Mouse (Mus musculus): ENCODE results near the gene Cpa4. TPM values are rescaled to one million over a fixed set of nuclear protein-coding genes. Genes with fewer than 3 reads are reported as not detected.
A peak's percentile ranks its signal among the peaks of the same experiment; 100 is the strongest.

Cpa4 gene
- 2.5 TPM in 2 replicates for polyA plus RNA-seq (2014; fragmentation: Nextera tagmentation; extraction: Ambion mirVana)

DNA sequence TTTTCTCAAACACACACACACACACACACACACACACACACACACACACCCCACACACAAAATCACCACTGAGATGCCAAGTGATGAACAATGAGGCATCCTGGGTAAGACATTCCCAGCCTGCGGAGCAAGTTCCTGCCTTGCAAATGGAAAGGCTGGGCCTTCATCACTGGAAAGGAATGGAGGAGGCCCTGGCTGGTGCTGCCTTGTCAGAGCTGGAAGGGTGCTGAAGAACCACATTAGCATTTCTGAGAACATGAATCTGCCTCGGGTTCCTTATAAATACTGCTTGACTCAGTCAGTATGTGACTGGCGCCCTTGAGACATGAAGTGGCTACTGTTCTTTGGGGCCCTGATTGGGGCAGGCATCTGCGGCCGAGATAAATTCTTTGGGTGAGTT, at the start of gene Cpa4:
TSS of gene Cpa4 (plus strand) at position 301 of the 400 bp plus-strand sequence.
- 0 out of 4 replicates have a peak within 1 kb of the TSS, but pooled peaks of 1 of the 2 experiments have one; percentile 20 for H3K27ac ChIP-seq (replicated peaks in 1 of 2; ENCODE audit: control insufficient read depth in 1 of 2, insufficient read depth in 1 of 2, low read depth in 2 of 2, low read length in 2 of 2)

DNA sequence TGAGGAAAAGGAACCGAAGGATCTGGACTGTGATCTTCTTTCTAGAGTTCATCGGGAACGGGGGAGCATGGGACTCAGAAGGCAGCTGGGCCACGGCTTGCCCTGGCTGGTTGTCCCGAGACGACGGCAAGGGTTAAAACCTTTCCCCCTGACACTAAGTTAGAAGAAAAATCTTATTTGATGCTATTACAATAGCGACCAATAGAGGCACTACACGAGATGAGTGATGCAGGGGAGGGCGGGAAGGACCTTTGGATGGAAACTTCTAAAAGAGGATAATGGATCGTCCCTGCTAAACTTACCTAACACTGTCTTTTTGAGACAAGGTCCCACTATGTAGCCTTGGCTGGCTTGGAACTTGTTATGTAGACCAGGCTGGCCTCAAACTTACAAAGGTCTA, 47.8 kb upstream of the Cpa4 start:
- Histone ChIP-seq H3K4me3 (ENCODE audit: control insufficient read depth in 1 of 2, insufficient read depth in 1 of 2, low read depth in 1 of 2, low read length in 2 of 2) (no peak overlapping the region), H3K9ac (ENCODE audit: low read length) (no peak overlapping the region), H3K27me3 (ENCODE audit: control insufficient read depth, insufficient read depth, low read length) (no peaks in the 10 kb centered on the region), H3K9me3 (ENCODE audit: control insufficient read depth, low read length) (no peaks in the 10 kb centered on the region), H3K27ac (replicated peaks in 1 of 2; ENCODE audit: control insufficient read depth in 1 of 2, insufficient read depth in 1 of 2, low read depth in 2 of 2, low read length in 2 of 2) (no peak overlapping the region), H3K4me1 (ENCODE audit: control insufficient read depth in 2 of 2, insufficient read depth in 2 of 2, low read length in 2 of 2) (peaks cover 0 to 7% of the 10 kb centered on the region in 2 experiments; a peak in 3 of 4 replicates), H3K36me3 (ENCODE audit: control insufficient read depth, insufficient read depth, low read length) (no peaks in the 10 kb centered on the region), H3K4me2 (ENCODE audit: low read length) (no peak overlapping the region)
- 60% methylated on average over 11 of the region's 11 CpGs for WGBS
- ATAC-seq (ENCODE audit: insufficient number of reproducible peaks, insufficient read depth, low FRiP score, low read depth) = no peak

More for the DNA sequence above, at the start of gene Cpa4:
- 53% methylated on average over 5 of the region's 5 CpGs for WGBS
- H3K27me3 ChIP-seq (ENCODE audit: control insufficient read depth, insufficient read depth, low read length) = no peaks in the 10 kb centered on the region
- H3K9me3 ChIP-seq (ENCODE audit: control insufficient read depth, low read length) = no peaks in the 10 kb centered on the region
- H3K36me3 ChIP-seq (ENCODE audit: control insufficient read depth, insufficient read depth, low read length) = no peaks in the 10 kb centered on the region
- H3K4me1 ChIP-seq (ENCODE audit: control insufficient read depth in 2 of 2, insufficient read depth in 2 of 2, low read length in 2 of 2) = peaks cover 27 to 31% of the 10 kb centered on the region in 2 experiments
- H3K4me2 ChIP-seq (ENCODE audit: low read length) = no peak within 1 kb of the TSS
- no peak within 1 kb of the TSS for H3K9ac ChIP-seq (ENCODE audit: low read length)
- ATAC-seq (ENCODE audit: insufficient number of reproducible peaks, insufficient read depth, low FRiP score, low read depth) = no peak
- no peak within 1 kb of the TSS for H3K4me3 ChIP-seq (ENCODE audit: control insufficient read depth in 1 of 2, insufficient read depth in 1 of 2, low read depth in 1 of 2, low read length in 2 of 2)

DNA sequence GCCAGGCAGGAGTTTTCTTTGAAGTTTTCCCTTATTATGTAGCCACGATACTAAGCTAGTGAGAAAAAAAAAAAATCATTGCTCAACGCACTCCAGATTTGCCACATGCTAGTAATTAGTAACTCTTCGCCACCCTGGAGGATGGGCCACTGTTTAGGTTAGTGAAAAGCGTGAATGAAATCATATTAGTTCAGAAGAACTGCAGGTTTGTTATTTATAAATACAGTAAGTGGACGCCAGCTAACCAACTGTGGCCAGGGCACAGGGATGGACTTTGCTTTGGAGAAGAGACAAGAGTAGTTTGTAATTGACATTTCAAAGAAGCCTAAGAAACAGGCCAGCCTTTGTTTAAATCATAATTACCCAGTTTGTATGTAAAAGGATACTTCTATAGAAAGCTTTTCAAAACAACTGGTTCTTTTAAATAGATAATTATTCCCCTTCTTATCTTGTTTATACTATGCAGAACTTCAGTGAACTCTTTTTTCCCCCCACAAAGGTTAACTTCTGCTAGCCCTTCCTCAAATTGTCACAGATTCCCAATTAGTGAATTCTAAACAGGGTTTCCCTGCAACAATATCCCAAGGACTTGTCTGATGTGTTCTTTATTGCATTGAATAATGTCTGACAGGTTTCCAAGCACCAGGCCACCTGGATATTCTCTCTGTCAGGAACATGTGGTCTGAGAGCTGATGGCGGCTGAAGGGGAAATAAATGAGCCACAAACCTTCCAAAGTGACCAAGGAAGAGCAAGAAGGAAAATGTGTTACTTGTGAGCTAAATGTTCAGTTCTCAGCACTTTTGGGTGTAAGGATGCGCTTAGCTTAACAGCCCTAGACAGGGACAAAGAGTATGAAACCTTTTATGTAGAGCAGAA, 42.5 kb upstream of the Cpa4 start:
- Histone ChIP-seq H3K4me2 (ENCODE audit: low read length) (no peak overlapping the region), H3K36me3 (ENCODE audit: control insufficient read depth, insufficient read depth, low read length) (no peaks in the 10 kb centered on the region), H3K4me3 (ENCODE audit: control insufficient read depth in 1 of 2, insufficient read depth in 1 of 2, low read depth in 1 of 2, low read length in 2 of 2) (no peak overlapping the region), H3K27ac (replicated peaks in 1 of 2; ENCODE audit: control insufficient read depth in 1 of 2, insufficient read depth in 1 of 2, low read depth in 2 of 2, low read length in 2 of 2) (peak overlapping the region; percentile 78 to 81), H3K9ac (ENCODE audit: low read length) (no peak overlapping the region), H3K9me3 (ENCODE audit: control insufficient read depth, low read length) (no peaks in the 10 kb centered on the region), H3K4me1 (ENCODE audit: control insufficient read depth in 2 of 2, insufficient read depth in 2 of 2, low read length in 2 of 2) (peaks cover 30 to 51% of the 10 kb centered on the region in 2 experiments), H3K27me3 (ENCODE audit: control insufficient read depth, insufficient read depth, low read length) (no peaks in the 10 kb centered on the region)
- 43% methylated on average over 7 of the region's 7 CpGs for WGBS
- ATAC-seq (ENCODE audit: insufficient number of reproducible peaks, insufficient read depth, low FRiP score, low read depth) = no peak

DNA sequence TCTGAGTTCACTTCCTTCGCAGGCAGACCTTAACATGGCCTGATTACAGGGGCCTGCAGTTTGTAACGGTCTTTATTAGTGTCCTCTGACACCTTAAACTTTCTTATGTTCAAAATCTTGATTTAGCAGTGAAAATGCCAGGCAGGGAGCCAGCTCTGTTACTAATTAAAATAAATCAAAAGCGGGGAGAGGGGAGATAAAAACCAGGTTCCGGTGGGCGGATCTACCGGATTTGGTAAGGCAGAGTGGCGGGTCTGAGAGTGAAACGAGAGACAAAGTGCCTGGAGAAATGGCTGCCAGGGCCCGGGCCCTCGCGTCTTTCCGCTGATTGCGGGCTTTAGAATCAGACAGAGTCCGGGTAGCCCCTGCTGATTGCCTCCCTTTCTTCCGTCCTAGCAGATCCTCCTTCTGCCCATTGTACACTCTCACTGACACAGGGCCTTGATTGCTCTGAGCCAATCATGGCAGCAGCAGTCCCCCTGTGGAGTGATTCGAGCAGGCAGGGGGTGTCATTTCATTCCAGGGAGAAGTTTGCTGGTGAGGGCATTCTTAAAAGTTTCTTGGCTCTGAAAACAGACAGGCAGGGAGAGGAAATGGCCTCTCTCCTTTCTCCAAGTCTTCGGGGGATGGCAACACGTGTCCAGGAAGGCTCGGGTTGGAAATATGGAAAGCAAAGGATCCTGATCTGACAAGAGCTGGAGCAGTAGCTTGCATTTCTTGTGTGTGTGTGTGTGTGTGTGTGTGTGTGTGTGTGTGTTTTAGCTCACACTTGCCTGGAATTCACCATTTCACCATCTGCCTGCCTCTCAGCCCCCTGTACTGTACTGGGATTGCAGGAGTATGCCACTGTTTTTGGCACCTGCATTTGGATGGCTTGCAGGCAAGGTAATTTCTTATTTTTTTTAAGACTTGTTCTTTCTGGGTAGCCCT, 41.3 kb upstream of the Cpa4 start:
- Histone ChIP-seq H3K27ac (replicated peaks in 1 of 2; ENCODE audit: control insufficient read depth in 1 of 2, insufficient read depth in 1 of 2, low read depth in 2 of 2, low read length in 2 of 2) (peak overlapping the region; percentile 81 to 85), H3K4me3 (ENCODE audit: control insufficient read depth in 1 of 2, insufficient read depth in 1 of 2, low read depth in 1 of 2, low read length in 2 of 2) (no peak overlapping the region), H3K36me3 (ENCODE audit: control insufficient read depth, insufficient read depth, low read length) (no peaks in the 10 kb centered on the region), H3K9me3 (ENCODE audit: control insufficient read depth, low read length) (no peaks in the 10 kb centered on the region), H3K9ac (ENCODE audit: low read length) (peak overlapping the region; percentile 51), H3K27me3 (ENCODE audit: control insufficient read depth, insufficient read depth, low read length) (no peaks in the 10 kb centered on the region), H3K4me2 (ENCODE audit: low read length) (peak overlapping the region; percentile 37), H3K4me1 (ENCODE audit: control insufficient read depth in 2 of 2, insufficient read depth in 2 of 2, low read length in 2 of 2) (peaks cover 30 to 51% of the 10 kb centered on the region in 2 experiments)
- 26% methylated on average over 19 of the region's 19 CpGs for WGBS
- ATAC-seq (ENCODE audit: insufficient number of reproducible peaks, insufficient read depth, low FRiP score, low read depth) = no peak; the same call in 1 of the 2 replicates

DNA sequence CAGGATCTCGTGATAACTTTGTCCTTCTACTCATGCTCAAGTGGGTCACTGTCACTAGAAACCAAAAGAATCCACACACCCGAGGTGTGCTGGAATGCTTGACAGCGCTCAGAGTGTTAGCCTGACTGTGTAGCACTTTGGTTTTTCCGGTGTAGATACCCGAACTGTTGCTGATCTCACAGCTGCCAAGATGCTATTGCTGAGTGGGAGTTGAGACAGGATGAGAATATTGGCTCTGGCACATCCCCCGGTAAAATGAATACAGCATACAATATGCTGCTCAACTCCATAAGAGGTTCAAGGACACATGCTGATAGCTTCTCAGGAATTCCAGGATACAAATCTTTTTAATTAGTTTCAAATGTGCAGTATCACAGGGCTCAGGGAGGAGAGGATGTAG, 39.4 kb upstream of the Cpa4 start:
- no peaks in the 10 kb centered on the region for H3K9me3 ChIP-seq (ENCODE audit: control insufficient read depth, low read length)
- peak overlapping the region; percentile 9 for H3K4me2 ChIP-seq (ENCODE audit: low read length)
- 6% methylated on average over 6 of the region's 6 CpGs for WGBS
- peak overlapping the region; percentile 51 for H3K9ac ChIP-seq (ENCODE audit: low read length)
- H3K4me1 ChIP-seq (ENCODE audit: control insufficient read depth in 2 of 2, insufficient read depth in 2 of 2, low read length in 2 of 2) = peaks cover 30 to 51% of the 10 kb centered on the region in 2 experiments
- peak overlapping the region; percentile 75 to 81 for H3K27ac ChIP-seq (replicated peaks in 1 of 2; ENCODE audit: control insufficient read depth in 1 of 2, insufficient read depth in 1 of 2, low read depth in 2 of 2, low read length in 2 of 2)
- no peak overlapping the region for H3K4me3 ChIP-seq (ENCODE audit: control insufficient read depth in 1 of 2, insufficient read depth in 1 of 2, low read depth in 1 of 2, low read length in 2 of 2)
- peak; percentile 65 for ATAC-seq (ENCODE audit: insufficient number of reproducible peaks, insufficient read depth, low FRiP score, low read depth)
- H3K27me3 ChIP-seq (ENCODE audit: control insufficient read depth, insufficient read depth, low read length) = no peaks in the 10 kb centered on the region
- H3K36me3 ChIP-seq (ENCODE audit: control insufficient read depth, insufficient read depth, low read length) = no peaks in the 10 kb centered on the region

DNA sequence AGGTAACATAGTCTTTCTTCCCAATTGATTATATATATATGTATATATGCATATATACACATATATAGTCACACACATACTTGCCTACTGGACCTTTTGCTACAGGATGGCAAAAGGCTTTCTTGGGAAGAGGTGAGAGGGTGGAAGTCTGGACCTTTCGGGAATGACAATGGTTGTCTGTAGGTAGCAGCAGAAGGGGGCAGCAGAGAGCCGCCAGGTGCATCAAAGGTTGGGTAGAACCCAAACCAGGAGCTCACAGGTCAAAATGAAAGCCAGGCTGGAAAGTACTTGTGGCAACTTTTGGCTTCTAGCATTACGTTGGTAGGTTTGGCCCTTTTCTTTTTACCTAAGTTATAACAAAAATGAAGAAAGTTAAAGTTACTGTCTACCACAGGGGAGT, 32.8 kb upstream of the Cpa4 start:
- H3K36me3 ChIP-seq (ENCODE audit: control insufficient read depth, insufficient read depth, low read length) = no peaks in the 10 kb centered on the region
- H3K27ac ChIP-seq (replicated peaks in 1 of 2; ENCODE audit: control insufficient read depth in 1 of 2, insufficient read depth in 1 of 2, low read depth in 2 of 2, low read length in 2 of 2) = no peak overlapping the region
- ATAC-seq (ENCODE audit: insufficient number of reproducible peaks, insufficient read depth, low FRiP score, low read depth) = no peak
- no peaks in the 10 kb centered on the region for H3K27me3 ChIP-seq (ENCODE audit: control insufficient read depth, insufficient read depth, low read length)
- no peak overlapping the region for H3K9ac ChIP-seq (ENCODE audit: low read length)
- H3K4me3 ChIP-seq (ENCODE audit: control insufficient read depth in 1 of 2, insufficient read depth in 1 of 2, low read depth in 1 of 2, low read length in 2 of 2) = no peak overlapping the region
- H3K4me2 ChIP-seq (ENCODE audit: low read length) = no peak overlapping the region
- no peaks in the 10 kb centered on the region for H3K9me3 ChIP-seq (ENCODE audit: control insufficient read depth, low read length)
- H3K4me1 ChIP-seq (ENCODE audit: control insufficient read depth in 2 of 2, insufficient read depth in 2 of 2, low read length in 2 of 2) = no peaks in the 10 kb centered on the region
- 40% methylated on average over 3 of the region's 3 CpGs for WGBS

DNA sequence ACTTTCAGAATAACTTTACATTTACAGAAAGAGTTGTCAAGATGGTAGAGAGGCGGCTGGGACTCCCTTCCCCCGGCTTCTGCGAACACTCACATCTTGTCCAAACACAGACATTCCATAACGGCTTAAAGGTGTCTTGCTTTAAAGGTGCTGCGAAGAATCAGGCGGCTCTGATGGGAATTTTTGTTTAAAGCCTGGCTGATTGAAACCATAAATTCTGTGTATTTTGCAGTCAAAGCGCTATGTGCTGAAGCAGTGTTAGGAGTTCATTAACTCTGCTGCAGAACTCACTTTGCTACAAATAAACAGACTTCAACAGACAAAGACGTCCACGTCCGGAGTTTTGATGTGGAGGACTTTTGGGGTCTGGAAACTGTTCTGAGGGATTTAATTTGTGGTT, 29.9 kb upstream of the Cpa4 start:
- Histone ChIP-seq H3K4me2 (ENCODE audit: low read length) (no peak overlapping the region), H3K9me3 (ENCODE audit: control insufficient read depth, low read length) (no peaks in the 10 kb centered on the region), H3K27me3 (ENCODE audit: control insufficient read depth, insufficient read depth, low read length) (no peaks in the 10 kb centered on the region), H3K4me1 (ENCODE audit: control insufficient read depth in 2 of 2, insufficient read depth in 2 of 2, low read length in 2 of 2) (peaks cover 8 to 21% of the 10 kb centered on the region in 2 experiments), H3K4me3 (ENCODE audit: control insufficient read depth in 1 of 2, insufficient read depth in 1 of 2, low read depth in 1 of 2, low read length in 2 of 2) (no peak overlapping the region), H3K36me3 (ENCODE audit: control insufficient read depth, insufficient read depth, low read length) (no peaks in the 10 kb centered on the region), H3K27ac (replicated peaks in 1 of 2; ENCODE audit: control insufficient read depth in 1 of 2, insufficient read depth in 1 of 2, low read depth in 2 of 2, low read length in 2 of 2) (no peak overlapping the region), H3K9ac (ENCODE audit: low read length) (no peak overlapping the region)
- 71% methylated on average over 10 of the region's 10 CpGs for WGBS
- no peak for ATAC-seq (ENCODE audit: insufficient number of reproducible peaks, insufficient read depth, low FRiP score, low read depth)
